Mouse (Mus musculus) layer of hippocampus, postnatal 25 days (tissue): ENCODE data around the gene Rfpl4. TPM values are rescaled to one million over a fixed set of nuclear protein-coding genes. Genes with fewer than 3 reads are reported as not detected.
"Not testable (repeated sequence)": the region's sequence is repeated elsewhere in the genome, so short reads cannot be mapped to it uniquely, and the experiment has no call there.

Experiments used
- DNase-seq, 2 experiments: peaks; one replicate each; pipeline ENCODE4 v3.0.0; 2022; ENCODE audit warnings: mixed read lengths in 2 of 2, low spot score in 1 of 2; ENCODE audit errors: extremely low spot score in 1 of 2
- microRNA-seq, 2 experiments: library from miRNA; unstranded; fragments of <30 nt; microRNA quantifications; one replicate each; pipeline ENCODE4 v1.2.0; 2021
- total RNA-seq, 2 experiments: library from RNA; stranded (reverse); gene quantifications; 2 replicates each; pipeline ENCODE4 v1.2.3; 2021

Gene Rfpl4
- total RNA-seq, 2 experiments from 2014 or later: not detected

DNA sequence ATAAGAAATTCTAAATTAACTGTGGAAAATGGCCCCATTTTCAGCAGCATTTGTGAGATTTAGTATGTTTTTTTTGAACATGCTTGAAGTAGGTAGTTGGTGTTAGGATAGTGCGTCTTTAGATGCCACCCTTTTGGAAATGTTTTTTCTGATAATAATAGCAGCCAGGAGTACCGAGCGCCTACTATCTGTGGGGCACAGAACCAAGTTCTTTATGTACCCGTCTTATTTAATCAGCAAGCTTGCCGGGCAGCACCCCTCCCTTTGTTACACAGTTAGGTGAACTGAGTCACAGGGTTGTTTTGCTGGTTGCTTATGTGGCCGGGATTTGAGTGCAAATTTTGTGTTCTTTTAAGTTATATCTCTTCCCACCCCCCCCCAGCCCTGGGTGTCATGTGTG, 35.5 kb downstream of the Rfpl4 start:
- no peak for DNase-seq

DNA sequence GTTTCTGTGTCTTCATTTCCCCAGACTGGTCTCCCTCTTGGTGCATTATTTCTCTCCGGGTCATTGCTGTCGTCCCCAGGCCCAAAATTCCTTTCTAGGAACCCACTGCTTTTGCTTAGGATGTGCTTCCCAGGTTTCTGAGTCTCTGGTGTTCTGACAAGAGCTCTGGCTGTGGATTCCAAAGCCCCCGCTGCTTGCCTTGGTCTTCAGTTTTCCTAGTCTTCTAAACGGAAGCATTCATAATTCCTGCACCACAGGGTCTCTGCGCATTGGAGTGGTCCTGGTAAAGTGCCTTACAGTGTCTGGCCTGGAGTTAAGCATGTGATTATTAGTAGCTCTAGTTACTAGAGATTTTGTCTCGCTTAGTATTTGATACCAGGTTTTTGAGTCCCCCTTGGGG, 35.9 kb downstream of the Rfpl4 start:
- no peak for DNase-seq

DNA sequence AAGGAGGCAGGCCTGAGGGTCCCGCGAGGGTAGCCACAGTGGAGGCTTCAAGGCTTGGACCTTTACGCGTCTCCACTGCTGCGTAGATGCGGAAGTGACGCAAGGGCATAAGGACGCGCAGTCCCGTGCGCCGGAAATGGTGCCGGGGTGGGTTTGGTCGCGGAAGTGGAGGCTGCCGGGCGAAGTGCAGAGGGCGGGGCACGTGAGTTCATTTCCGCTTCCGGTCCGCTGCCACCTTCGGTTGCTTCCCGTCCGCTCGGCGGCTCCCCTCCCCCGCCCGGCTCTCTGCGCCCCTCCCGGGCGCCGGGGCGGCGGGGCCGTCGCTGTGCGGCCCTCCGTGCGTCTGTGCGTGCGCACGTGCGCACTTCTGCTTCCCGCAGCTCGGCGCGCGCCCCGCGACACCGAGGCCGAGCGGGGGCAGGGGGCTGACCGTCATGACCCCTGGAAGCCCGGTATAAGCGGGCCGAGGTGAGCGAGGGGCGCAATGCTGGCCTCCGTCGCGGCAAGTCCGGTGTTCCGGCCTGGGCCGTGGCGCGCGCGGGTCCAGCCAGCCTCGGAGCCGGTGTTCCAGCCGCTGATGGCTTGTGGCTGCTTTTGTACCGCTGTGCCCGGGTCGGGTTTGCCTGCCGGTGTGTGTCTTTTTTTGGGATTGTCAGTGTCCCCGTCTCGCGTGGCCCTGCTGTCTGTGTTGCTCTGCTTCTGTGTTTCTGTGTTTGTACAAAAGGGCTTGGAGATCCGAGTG, 36.6 kb downstream of the Rfpl4 start, which contains the start of gene Epn1:
Epn1 (plus strand) TSS at position 226 of the 742 bp plus-strand sequence.
- DNase-seq: peak; percentile 94 to 96

DNA sequence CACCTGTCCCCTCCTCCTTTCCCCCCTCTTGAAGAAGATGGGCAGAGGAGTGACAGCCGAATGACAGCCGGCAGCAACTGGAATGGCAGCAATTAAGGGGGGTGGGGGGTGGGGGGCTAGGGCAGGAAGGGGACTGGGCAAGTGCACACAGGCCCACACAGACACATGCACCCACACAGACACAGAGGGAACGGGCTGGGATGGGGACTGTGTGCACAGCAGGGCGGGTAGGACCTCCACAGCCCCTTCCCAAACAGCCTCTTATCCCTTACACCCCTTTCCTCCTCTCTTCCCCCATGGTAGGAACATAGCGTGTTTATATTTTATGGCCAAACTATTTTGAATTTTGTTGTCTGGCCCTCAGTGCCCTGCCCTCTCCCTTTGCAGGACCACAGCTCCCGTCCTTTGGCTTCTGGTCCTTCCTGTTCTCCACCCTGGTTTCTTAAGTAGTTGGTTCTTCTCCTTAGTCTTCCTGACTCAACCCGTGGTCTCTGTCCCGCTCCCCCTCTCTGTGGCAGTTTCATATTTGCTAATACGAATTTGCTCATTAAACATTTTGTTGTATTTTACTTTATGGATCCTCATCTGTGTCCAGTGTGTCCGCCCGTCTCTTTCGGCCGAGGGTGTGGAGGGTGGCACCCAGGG, 37.3 kb downstream of the Rfpl4 start:
- not testable (repeated sequence) for DNase-seq

DNA sequence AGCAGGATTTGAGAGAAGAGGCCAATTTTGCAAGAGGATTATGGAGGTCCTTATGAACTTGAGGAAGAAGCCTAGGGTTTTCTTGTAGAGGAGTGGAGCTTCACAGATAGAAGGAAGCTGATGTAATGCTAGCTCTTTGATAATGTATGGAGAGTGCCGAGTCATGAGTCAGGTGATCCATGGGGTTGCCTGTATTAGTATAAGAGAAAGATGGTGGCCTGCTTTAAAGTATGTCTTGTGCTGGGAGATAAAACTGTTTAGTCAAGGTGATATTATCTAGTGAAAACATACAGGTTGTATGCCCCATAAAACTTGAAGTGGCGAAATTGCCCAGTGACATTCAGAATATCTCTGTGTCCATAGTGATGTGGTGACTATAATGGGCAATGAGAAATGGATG, 39.8 kb downstream of the Rfpl4 start:
- no peak for DNase-seq

DNA sequence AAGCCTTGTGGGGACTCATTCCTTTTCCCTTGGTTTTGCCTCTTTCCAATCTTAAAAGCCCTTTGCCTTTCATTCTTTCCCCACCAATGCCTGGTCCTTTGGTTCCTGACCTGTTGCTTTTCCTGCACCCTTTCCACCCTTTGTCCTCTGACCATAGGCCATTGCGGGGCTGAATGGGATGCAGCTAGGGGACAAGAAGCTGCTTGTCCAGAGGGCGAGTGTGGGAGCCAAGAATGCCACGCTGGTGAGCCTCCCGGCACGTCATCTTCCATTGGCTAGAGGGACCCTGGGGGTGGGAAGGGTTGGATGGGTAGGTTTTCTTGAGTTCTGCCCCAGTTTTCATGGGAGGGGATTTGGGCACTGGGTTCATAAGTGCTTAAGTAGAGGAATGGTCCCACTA, 41.8 kb downstream of the Rfpl4 start:
- DNase-seq: no peak

DNA sequence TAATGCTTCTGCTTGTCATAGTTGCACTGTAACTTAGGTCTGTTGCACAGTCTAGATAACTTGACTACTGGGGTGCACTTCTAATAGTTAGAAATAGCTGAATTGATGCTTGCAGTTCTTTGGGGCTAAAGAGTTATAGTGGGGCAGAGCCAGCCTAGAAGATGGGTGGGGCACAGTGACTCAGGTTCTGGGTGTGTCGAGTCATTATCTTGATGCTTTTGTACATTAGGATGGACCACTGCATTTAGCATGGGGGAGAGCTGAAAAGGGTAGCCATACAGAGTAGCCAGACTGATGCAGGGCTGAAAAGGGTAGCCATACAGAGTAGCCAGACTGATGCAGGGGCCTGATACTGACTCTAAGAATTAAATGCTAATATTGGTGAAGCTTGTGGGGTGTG, 43.2 kb downstream of the Rfpl4 start:
- DNase-seq: no peak

DNA sequence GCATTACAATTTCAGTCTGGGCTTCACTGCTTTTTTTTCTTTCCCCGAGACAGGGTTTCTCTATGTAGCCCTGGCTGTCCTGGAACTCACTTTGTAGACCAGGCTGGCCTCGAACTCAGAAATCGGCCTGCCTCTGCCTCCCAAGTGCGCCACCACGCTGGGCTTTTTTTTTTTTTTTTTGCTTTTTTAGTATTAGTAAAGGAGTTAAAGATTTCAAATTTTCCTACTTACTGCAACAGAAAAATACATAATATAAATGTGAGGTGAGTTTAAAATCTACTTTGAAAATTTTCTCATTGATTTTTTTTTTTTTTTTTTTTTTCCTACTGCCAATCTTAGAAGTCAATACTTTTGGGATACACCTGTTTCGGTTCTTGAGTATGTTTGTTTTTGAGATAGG, 51.9 kb downstream of the Rfpl4 start:
- no peak for DNase-seq

DNA sequence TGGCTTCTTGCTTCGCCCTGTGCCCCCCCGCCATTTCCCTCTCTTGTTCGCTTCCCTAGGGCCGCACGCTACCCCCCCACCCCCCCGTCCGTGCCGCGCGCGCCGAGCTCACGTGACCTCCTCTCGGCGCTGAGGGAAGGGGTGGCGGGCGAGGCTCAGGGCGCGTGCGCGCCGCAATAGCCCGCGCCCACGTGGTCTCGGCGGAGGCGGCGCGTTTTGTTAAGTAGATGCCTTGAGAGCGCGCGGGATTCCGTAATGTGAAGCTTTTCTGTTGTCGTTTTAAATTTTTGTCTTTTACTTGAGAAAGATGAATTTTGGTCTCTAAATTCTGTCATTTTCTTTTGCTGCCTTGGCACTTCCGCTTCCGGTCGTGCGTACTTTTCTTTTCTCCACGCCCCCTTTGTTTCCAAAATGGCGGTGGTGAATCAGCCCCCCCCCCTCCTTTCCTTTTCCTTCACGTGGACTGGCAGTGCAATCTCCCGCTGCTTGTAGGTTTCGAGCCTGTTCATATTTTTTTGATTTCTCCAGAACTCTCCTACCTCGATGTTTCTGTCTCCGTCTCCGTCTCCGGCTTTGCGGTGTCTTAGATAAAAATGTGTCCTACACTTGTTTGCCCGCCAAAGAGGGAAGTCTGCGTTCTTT, 54.3 kb downstream of the Rfpl4 start:
- peak in 1 of 2 experiments; percentile 57 for DNase-seq

DNA sequence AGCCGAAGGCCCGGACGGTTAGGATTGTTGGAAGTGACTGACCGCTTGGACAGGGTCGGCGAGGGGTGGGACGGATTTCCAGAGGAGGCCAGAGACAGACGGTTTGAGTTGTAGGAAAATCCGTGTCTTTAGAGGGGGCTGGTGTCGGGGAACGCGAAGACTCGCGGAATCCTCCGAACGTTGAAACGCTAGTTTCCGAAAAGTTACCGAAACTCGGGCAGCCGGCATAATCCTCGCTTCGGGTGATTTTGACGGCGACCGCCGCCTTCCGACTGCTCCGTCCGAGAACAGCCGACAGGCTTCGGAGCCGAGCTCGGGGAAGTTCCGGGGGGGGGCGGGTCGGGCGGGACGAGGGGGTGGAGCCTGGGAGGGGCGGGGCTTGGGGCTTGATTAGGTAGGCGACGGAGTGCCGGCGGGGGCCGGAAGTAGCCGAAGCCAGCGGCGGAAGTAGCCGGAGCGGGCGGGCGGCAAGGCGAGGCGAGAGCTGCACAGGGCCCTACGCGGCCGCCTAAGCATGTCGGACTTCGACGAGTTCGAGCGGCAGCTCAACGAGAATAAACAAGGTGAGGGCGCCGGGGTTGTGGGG, 54.9 kb downstream of the Rfpl4 start, which contains the start of gene U2af2:
U2af2 (plus strand) TSS at position 370 of the 586 bp plus-strand sequence.
- DNase-seq: peak; percentile 83 to 90

DNA sequence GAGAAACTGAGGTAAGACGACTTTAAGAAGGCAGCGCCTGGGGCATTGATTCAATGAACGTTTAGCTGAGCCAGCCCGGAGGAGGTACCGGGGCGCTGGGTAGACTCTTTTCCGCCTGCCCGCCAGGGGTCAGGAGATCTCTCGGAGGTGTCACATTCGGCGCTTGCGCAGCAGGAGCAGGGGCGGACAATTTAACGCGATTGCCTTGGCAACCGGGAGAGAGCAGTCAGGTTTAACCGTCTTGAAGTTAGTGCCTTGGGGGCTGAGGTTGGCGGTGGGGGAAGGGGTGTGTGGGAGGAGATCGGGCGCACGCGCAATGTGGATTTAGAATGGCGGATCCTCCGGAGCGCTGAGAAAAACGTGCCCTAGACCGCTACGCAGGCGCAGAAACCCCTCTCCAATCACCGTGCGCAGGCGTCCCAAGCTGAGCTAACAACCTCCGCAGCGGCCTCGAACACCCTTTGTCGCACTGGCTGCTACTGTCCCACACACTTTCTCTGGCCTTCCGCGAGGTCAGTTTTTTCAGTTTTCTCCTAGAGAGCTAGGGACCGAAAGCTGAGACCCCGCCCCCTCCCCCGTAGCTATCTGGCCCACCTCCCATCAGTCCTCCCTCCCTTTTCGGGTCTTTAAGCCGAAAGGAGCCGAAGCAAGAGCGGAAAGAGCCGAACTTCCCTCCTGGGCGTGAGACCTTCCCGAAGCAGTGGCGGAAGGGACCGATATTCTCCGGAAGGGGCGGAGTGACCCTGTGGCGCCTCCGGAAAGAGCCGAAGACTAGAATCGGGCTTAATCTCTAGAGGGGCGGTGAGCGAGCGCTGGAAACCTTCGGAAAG, 55.6 kb downstream of the Rfpl4 start:
- peak; percentile 97 to 100 for DNase-seq

DNA sequence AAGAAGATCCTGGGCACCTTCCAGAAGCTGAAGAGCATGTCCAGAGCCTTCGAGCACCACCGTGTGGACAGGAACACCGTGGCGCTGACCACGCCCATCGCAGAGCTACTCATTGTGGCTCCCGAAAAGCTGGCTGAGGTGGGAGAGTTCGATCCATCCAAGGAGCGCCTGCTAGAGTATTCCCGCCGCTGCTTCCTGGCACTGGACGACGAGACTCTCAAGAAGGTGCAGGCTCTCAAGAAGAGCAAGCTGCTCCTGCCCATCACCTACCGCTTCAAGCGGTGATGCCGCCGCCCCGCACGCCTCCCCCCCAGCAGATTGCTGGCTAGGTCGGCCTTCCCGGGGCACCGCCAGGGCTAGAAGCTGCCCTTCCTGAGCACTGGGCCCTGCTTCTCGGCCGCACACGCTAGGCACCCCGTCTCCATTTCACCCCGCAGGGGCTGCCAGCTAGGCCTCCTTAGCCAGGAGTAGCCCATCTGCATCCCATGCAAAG, 56.5 kb downstream of the Rfpl4 start:
- DNase-seq: peak; percentile 52 to 58

Small RNA genes lying within 50 kb of the gene (microRNA-seq; reads per million reads assigned to microRNA genes)
- 0 reads per million in 2 experiments for gene Gm26217

Other genes starting within 250 kb of the Rfpl4 start
- 1 to 10 TPM; 5.6 to 6.0 TPM for gene Isoc2b, start 246.7 kb downstream of the Rfpl4 start, total RNA-seq
- 10 to 100 TPM; 11.2 to 12.4 TPM for gene Isoc2a, start 239.8 kb downstream of the Rfpl4 start, total RNA-seq
- gene Gm36210, start 210.4 kb downstream of the Rfpl4 start, total RNA-seq: under 1 TPM; 0.27 to 0.38 TPM
- gene Zfp628, start 201.7 kb downstream of the Rfpl4 start, total RNA-seq: 10 to 100 TPM; 13.4 to 14.3 TPM
- gene Nat14, start 194.9 kb downstream of the Rfpl4 start, total RNA-seq: 100 to 1,000 TPM; 109 to 112 TPM
- 1 to 10 TPM; 1.4 to 2.3 TPM for gene Ssc5d, start 191.2 kb downstream of the Rfpl4 start, total RNA-seq
- gene Sbk2, start 152.5 kb downstream of the Rfpl4 start, total RNA-seq: under 1 TPM in 1 of 2 experiments, not detected in 1; 0.59 TPM
- under 1 TPM; 0.59 to 0.66 TPM for gene Sbk3, start 145.8 kb downstream of the Rfpl4 start, total RNA-seq
- 10 to 100 TPM; 31.9 to 41.4 TPM for gene Zfp579, start 120.8 kb downstream of the Rfpl4 start, total RNA-seq
- 1 to 10 TPM; 7.7 to 8.2 TPM for gene Zfp524, start 102.5 kb downstream of the Rfpl4 start, total RNA-seq
- 10 to 100 TPM; 21.3 to 21.7 TPM for gene Fiz1, start 102.3 kb downstream of the Rfpl4 start, total RNA-seq
- gene Gm44973, start 101.5 kb downstream of the Rfpl4 start, total RNA-seq: not detected
- 10 to 100 TPM; 33.0 to 41.3 TPM for gene Zfp865, start 96.6 kb downstream of the Rfpl4 start, total RNA-seq
- 10 to 100 TPM; 66.1 to 73.5 TPM for gene Ccdc106, start 96.4 kb downstream of the Rfpl4 start, total RNA-seq
- gene 4632433K11Rik, start 82.8 kb downstream of the Rfpl4 start, total RNA-seq: not detected
- gene Zfp784, start 78.5 kb downstream of the Rfpl4 start, total RNA-seq: 1 to 10 TPM; 5.1 to 6.5 TPM
- gene Zfp580, start 65.4 kb downstream of the Rfpl4 start, total RNA-seq: 10 to 100 TPM; 43.1 to 44.0 TPM
- gene U2af2, start 54.8 kb downstream of the Rfpl4 start, total RNA-seq: 100 to 1,000 TPM; 170 to 180 TPM
- gene Epn1, start 36.7 kb downstream of the Rfpl4 start, total RNA-seq: 100 to 1,000 TPM; 520 to 560 TPM
- under 1 TPM in 1 of 2 experiments, not detected in 1; 0.49 TPM for gene Rasl2-9, start 9.0 kb upstream of the Rfpl4 start, total RNA-seq
- not detected for gene Vmn1r55, start 32.7 kb upstream of the Rfpl4 start, total RNA-seq
- not detected for gene Vmn1r56, start 79.8 kb upstream of the Rfpl4 start, total RNA-seq
- not detected for gene Vmn1r57, start 101.5 kb upstream of the Rfpl4 start, total RNA-seq
- gene Gm5065, start 233.6 kb upstream of the Rfpl4 start, total RNA-seq: not detected
- not detected for gene Nlrp2, start 234.1 kb upstream of the Rfpl4 start, total RNA-seq